Mouse (Mus musculus) thymus, postnatal 0 days (tissue): ENCODE measurements around the gene Tuba1c. TPM values are rescaled to one million over a fixed set of nuclear protein-coding genes. Genes with fewer than 3 reads are reported as not detected.

ENCODE experiments used
- DNase-seq: peaks from one replicate; pipeline ENCODE4 v3.0.0-alpha.2; 2015; ENCODE audit warnings: low spot score
- polyA plus RNA-seq: library from polyadenylated mRNA; unstranded; fragments of >200 nt; fragmentation: Nextera tagmentation; extraction: Ambion mirVana; gene quantifications from 2 replicates; pipeline ENCODE4 v1.2.1, GENCODE M21; 2015

Tuba1c gene
- 153 and 156 TPM in 2 replicates for polyA plus RNA-seq

- peak; percentile 90 for DNase-seq
Observed at GRCm38 (mm10) chr15:99029619-99030584, at the start of gene Tuba1c. Tuba1c (plus strand) TSS chr15:99029891.

- DNase-seq: no peak
Observed at GRCm38 (mm10) chr15:98980012-98980614, 49.6 kb upstream of the Tuba1c start.

GRCm38 (mm10) chr15:98982100-98982499 lies 47.6 kb upstream of the Tuba1c start:
- DNase-seq: no peak

- DNase-seq: no peak
Observed at GRCm38 (mm10) chr15:98983431-98984081, 46.1 kb upstream of the Tuba1c start.

- no peak for DNase-seq
Observed at GRCm38 (mm10) chr15:98984681-98985080, 45.0 kb upstream of the Tuba1c start.

- DNase-seq: peak; percentile 69
Observed at GRCm38 (mm10) chr15:98985240-98985981, 44.3 kb upstream of the Tuba1c start.

GRCm38 (mm10) chr15:98985982-98986715 lies 43.5 kb upstream of the Tuba1c start:
- no peak for DNase-seq

GRCm38 (mm10) chr15:98987077-98987630 lies 42.5 kb upstream of the Tuba1c start:
- DNase-seq: no peak

- no peak for DNase-seq
Observed at GRCm38 (mm10) chr15:98987661-98988181, 42.0 kb upstream of the Tuba1c start.

- DNase-seq: no peak
Observed at GRCm38 (mm10) chr15:98988787-98989186, 40.9 kb upstream of the Tuba1c start.

GRCm38 (mm10) chr15:98989701-98990430 lies 39.8 kb upstream of the Tuba1c start:
- DNase-seq: no peak

GRCm38 (mm10) chr15:98990669-98991539 lies 38.8 kb upstream of the Tuba1c start:
- DNase-seq: no peak

- no peak for DNase-seq
Observed at GRCm38 (mm10) chr15:98991540-98992050, 38.1 kb upstream of the Tuba1c start.

- peak; percentile 73 for DNase-seq
Observed at GRCm38 (mm10) chr15:98992086-98992912, 37.4 kb upstream of the Tuba1c start.

- DNase-seq: peak; percentile 87
Observed at GRCm38 (mm10) chr15:98993093-98993793, 36.4 kb upstream of the Tuba1c start.

GRCm38 (mm10) chr15:98993865-98994264 lies 35.8 kb upstream of the Tuba1c start:
- peak; percentile 90 for DNase-seq
